Mouse (Mus musculus): ENCODE data around the gene Mlh1. TPM values are rescaled to one million over a fixed set of nuclear protein-coding genes. Genes with fewer than 3 reads are reported as not detected.

Mlh1 gene
- total RNA-seq, 1 experiment: 27.8 TPM

GRCm38 (mm10) chr9:111267998-111268397, 3.6 kb downstream of the Mlh1 start:
- Histone ChIP-seq H3K36me3 (ENCODE audit: control insufficient read depth, insufficient read depth, low read length, poor library complexity, severe bottlenecking) (peaks cover 9% of the 10 kb centered on the region), H3K9me3 (ENCODE audit: control insufficient read depth, insufficient read depth, low read depth, low read length) (no peaks in the 10 kb centered on the region), H3K9ac (ENCODE audit: insufficient read depth, low read depth, low read length, poor library complexity, severe bottlenecking) (no peak overlapping the region), H3K4me3 (ENCODE audit: insufficient read depth in 1 of 2, low read depth in 1 of 2, low read length in 2 of 2, poor library complexity in 1 of 2, severe bottlenecking in 1 of 2) (no peak overlapping the region), H3K27ac (ENCODE audit: insufficient read depth, low read depth, low read length, poor library complexity, severe bottlenecking) (no peak overlapping the region), H3K4me1 (ENCODE audit: control insufficient read depth in 2 of 2, insufficient read depth in 2 of 2, low read length in 2 of 2, poor library complexity in 1 of 2) (peaks cover 0 to 4% of the 10 kb centered on the region in 2 experiments; a peak in 1 of 4 replicates)
- no peak for TF ChIP-seq MAFK (IDR thresholded peaks at IDR 0.05; ENCODE audit: insufficient read depth, low read depth, low read length)
- DNase-seq (ENCODE audit: low read depth, low spot score): no peak
- in situ Hi-C loops (cut with MboI; ENCODE audit: low sequenced_read_pairs in 2 of 2, unreplicated experiment in 2 of 2): no loop called here

- Histone ChIP-seq H3K4me1 (ENCODE audit: control insufficient read depth in 2 of 2, insufficient read depth in 2 of 2, low read length in 2 of 2, poor library complexity in 1 of 2) (no peaks in the 10 kb centered on the region), H3K9ac (ENCODE audit: insufficient read depth, low read depth, low read length, poor library complexity, severe bottlenecking) (no peak overlapping the region), H3K4me3 (ENCODE audit: insufficient read depth in 1 of 2, low read depth in 1 of 2, low read length in 2 of 2, poor library complexity in 1 of 2, severe bottlenecking in 1 of 2) (no peak overlapping the region), H3K36me3 (ENCODE audit: control insufficient read depth, insufficient read depth, low read length, poor library complexity, severe bottlenecking) (peaks cover 11% of the 10 kb centered on the region), H3K27ac (ENCODE audit: insufficient read depth, low read depth, low read length, poor library complexity, severe bottlenecking) (no peak overlapping the region), H3K9me3 (ENCODE audit: control insufficient read depth, insufficient read depth, low read depth, low read length) (no peaks in the 10 kb centered on the region)
- no peak for TF ChIP-seq CHD2 (IDR thresholded peaks at IDR 0.05; ENCODE audit: low read depth, low read length)
- no peak for TF ChIP-seq HCFC1 (IDR thresholded peaks at IDR 0.05; ENCODE audit: borderline replicate concordance, insufficient read depth, low read length)
- no peak for TF ChIP-seq ZC3H11A (IDR thresholded peaks at IDR 0.05; ENCODE audit: borderline replicate concordance, low read depth, low read length)
- TF ChIP-seq ZNF384 (IDR thresholded peaks at IDR 0.05; ENCODE audit: low read depth, low read length): no peak
- TF ChIP-seq MAFK (IDR thresholded peaks at IDR 0.05; ENCODE audit: insufficient read depth, low read depth, low read length): no peak
- DNase-seq (ENCODE audit: low read depth, low spot score): no peak
- in situ Hi-C loops (cut with MboI; ENCODE audit: low sequenced_read_pairs in 2 of 2, unreplicated experiment in 2 of 2): no loop called here
Measured at GRCm38 (mm10) chr9:111261356-111261755, 10.2 kb downstream of the Mlh1 start.

DNA sequence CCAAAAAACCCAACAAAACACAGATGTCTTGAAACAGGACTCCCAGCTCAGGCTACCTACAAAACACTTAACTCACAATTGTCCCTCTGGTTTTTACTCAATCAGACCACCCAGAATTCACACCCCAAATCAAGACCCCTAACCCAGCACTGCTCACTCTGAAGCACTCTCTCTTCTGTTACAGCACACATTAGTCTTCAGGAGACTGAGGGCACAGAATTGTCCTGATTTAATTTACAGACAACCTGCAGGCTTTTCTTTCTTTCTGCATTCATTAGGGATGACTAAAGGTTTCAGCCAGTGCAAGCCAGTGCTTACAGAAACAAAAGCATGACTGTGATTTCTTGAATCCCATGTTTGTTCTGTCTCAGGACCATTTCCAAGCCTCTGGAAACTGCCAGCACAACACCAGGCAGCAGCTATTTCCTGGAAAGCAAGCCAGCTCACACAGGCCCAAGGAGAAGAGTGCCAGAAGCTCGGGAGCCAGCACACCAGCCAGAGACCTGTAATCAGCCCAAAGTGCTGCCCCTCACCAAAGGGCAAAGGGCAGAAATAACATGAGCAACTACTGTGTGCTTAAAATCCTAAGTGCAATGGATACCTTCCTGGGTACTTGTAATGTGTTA, 11.1 kb downstream of the Mlh1 start:
- no peak overlapping the region for H3K9ac ChIP-seq (ENCODE audit: insufficient read depth, low read depth, low read length, poor library complexity, severe bottlenecking)
- no peak overlapping the region for H3K27ac ChIP-seq (ENCODE audit: insufficient read depth, low read depth, low read length, poor library complexity, severe bottlenecking)
- no peaks in the 10 kb centered on the region for H3K9me3 ChIP-seq (ENCODE audit: control insufficient read depth, insufficient read depth, low read depth, low read length)
- no peak overlapping the region for H3K4me3 ChIP-seq (ENCODE audit: insufficient read depth in 1 of 2, low read depth in 1 of 2, low read length in 2 of 2, poor library complexity in 1 of 2, severe bottlenecking in 1 of 2)
- no peak for DNase-seq (ENCODE audit: low read depth, low spot score)
- no peaks in the 10 kb centered on the region for H3K4me1 ChIP-seq (ENCODE audit: control insufficient read depth in 2 of 2, insufficient read depth in 2 of 2, low read length in 2 of 2, poor library complexity in 1 of 2)
- H3K36me3 ChIP-seq (ENCODE audit: control insufficient read depth, insufficient read depth, low read length, poor library complexity, severe bottlenecking): peaks cover 13% of the 10 kb centered on the region
- no peak for TF ChIP-seq HCFC1 (IDR thresholded peaks at IDR 0.05; ENCODE audit: borderline replicate concordance, insufficient read depth, low read length)
- no peak for TF ChIP-seq CHD2 (IDR thresholded peaks at IDR 0.05; ENCODE audit: low read depth, low read length)
- TF ChIP-seq ZC3H11A (IDR thresholded peaks at IDR 0.05; ENCODE audit: borderline replicate concordance, low read depth, low read length): no peak
- in situ Hi-C loops (cut with MboI; ENCODE audit: low sequenced_read_pairs in 2 of 2, unreplicated experiment in 2 of 2): no loop called here

DNA sequence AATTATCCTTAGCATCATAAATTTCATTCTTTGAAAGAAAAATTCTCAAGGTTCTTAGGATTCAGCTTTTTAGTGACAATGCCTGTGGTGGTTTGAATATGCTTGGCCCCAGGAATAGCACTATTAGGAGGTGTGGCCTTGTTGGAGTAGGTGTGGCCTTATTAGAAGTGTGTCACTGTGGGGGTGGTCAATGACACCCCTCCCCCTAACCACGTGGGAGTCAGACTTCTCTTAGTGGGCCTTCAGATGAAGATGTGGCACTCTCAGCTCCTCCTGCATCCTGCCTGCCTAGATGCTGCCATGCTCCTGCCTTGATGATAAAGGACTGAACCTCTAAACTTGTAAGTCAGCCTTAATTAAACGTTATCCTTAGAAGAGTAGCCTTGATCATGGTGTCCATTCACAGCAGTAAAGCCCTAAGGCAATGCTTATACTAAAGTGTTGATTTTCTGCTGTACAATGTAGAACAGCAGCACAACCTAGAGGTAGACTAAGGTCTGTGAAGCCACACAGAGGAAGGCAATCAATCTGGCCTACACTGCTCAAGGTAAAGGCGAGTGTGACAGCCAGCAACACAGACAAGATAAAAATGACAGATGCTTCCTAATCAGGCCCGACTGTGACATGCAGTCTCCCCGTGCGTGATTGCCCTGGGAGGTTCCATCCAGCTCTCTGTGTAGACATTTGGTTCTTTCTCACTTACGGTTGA, 19.3 kb downstream of the Mlh1 start:
- peaks cover 29% of the 10 kb centered on the region for H3K36me3 ChIP-seq (ENCODE audit: control insufficient read depth, insufficient read depth, low read length, poor library complexity, severe bottlenecking)
- in situ Hi-C loops (cut with MboI; ENCODE audit: low sequenced_read_pairs in 2 of 2, unreplicated experiment in 2 of 2): no loop called here
- H3K9me3 ChIP-seq (ENCODE audit: control insufficient read depth, insufficient read depth, low read depth, low read length): no peaks in the 10 kb centered on the region
- no peak overlapping the region for H3K9ac ChIP-seq (ENCODE audit: insufficient read depth, low read depth, low read length, poor library complexity, severe bottlenecking)
- no peaks in the 10 kb centered on the region for H3K4me1 ChIP-seq (ENCODE audit: control insufficient read depth in 2 of 2, insufficient read depth in 2 of 2, low read length in 2 of 2, poor library complexity in 1 of 2)
- TF ChIP-seq ZC3H11A (IDR thresholded peaks at IDR 0.05; ENCODE audit: borderline replicate concordance, low read depth, low read length) (no peak), HCFC1 (IDR thresholded peaks at IDR 0.05; ENCODE audit: borderline replicate concordance, insufficient read depth, low read length) (no peak), ZNF384 (IDR thresholded peaks at IDR 0.05; ENCODE audit: low read depth, low read length) (no peak), MAFK (IDR thresholded peaks at IDR 0.05; ENCODE audit: insufficient read depth, low read depth, low read length) (no peak), CHD2 (IDR thresholded peaks at IDR 0.05; ENCODE audit: low read depth, low read length) (no peak)
- no peak overlapping the region for H3K27ac ChIP-seq (ENCODE audit: insufficient read depth, low read depth, low read length, poor library complexity, severe bottlenecking)
- no peak for DNase-seq (ENCODE audit: low read depth, low spot score)
- no peak overlapping the region for H3K4me3 ChIP-seq (ENCODE audit: insufficient read depth in 1 of 2, low read depth in 1 of 2, low read length in 2 of 2, poor library complexity in 1 of 2, severe bottlenecking in 1 of 2)
